Mouse (Mus musculus): ENCODE data around the gene Tatdn2. TPM values are rescaled to one million over a fixed set of nuclear protein-coding genes. Genes with fewer than 3 reads are reported as not detected.

Gene Tatdn2
- polyA plus RNA-seq, 1 experiment from 2014 or later: 1.1 TPM

- no peak overlapping the region for H3K27ac ChIP-seq
- WGBS: 85% methylated on average over 14 of the region's 14 CpGs
- no peaks in the 10 kb centered on the region for H3K36me3 ChIP-seq (replicated peaks)
- no peaks in the 10 kb centered on the region for H3K4me1 ChIP-seq
- no peak overlapping the region for H3K9ac ChIP-seq
- H3K9me3 ChIP-seq: no peaks in the 10 kb centered on the region
- H3K27me3 ChIP-seq (replicated peaks): no peaks in the 10 kb centered on the region
- H3K4me3 ChIP-seq: no peak overlapping the region
- no peak for ATAC-seq (replicated peaks)
- H3K4me2 ChIP-seq: no peak overlapping the region
Measured at GRCm38 (mm10) chr6:113677070-113677734, 19.6 kb upstream of the Tatdn2 start.

GRCm38 (mm10) chr6:113678246-113679012, 18.4 kb upstream of the Tatdn2 start:
- H3K36me3 ChIP-seq (replicated peaks): no peaks in the 10 kb centered on the region
- H3K4me2 ChIP-seq: no peak overlapping the region
- no peak overlapping the region for H3K9ac ChIP-seq
- no peaks in the 10 kb centered on the region for H3K9me3 ChIP-seq
- no peaks in the 10 kb centered on the region for H3K27me3 ChIP-seq (replicated peaks)
- no peak overlapping the region for H3K27ac ChIP-seq
- ATAC-seq (replicated peaks): no peak
- H3K4me3 ChIP-seq: no peak overlapping the region
- WGBS: 73% methylated on average over 14 of the region's 14 CpGs
- H3K4me1 ChIP-seq: no peaks in the 10 kb centered on the region

- no peak overlapping the region for H3K27ac ChIP-seq
- H3K9me3 ChIP-seq: no peaks in the 10 kb centered on the region
- H3K36me3 ChIP-seq (replicated peaks): no peaks in the 10 kb centered on the region
- no peaks in the 10 kb centered on the region for H3K4me1 ChIP-seq
- H3K9ac ChIP-seq: no peak overlapping the region
- no peak overlapping the region for H3K4me2 ChIP-seq
- ATAC-seq (replicated peaks): no peak
- 89% methylated on average over 9 of the region's 9 CpGs for WGBS
- H3K27me3 ChIP-seq (replicated peaks): no peaks in the 10 kb centered on the region
- no peak overlapping the region for H3K4me3 ChIP-seq
Measured at GRCm38 (mm10) chr6:113679993-113680566, 16.8 kb upstream of the Tatdn2 start.

- Histone ChIP-seq H3K4me3 (no peak overlapping the region), H3K27me3 (replicated peaks) (no peaks in the 10 kb centered on the region), H3K9me3 (no peaks in the 10 kb centered on the region), H3K9ac (no peak overlapping the region), H3K27ac (no peak overlapping the region), H3K36me3 (replicated peaks) (no peaks in the 10 kb centered on the region), H3K4me2 (no peak overlapping the region), H3K4me1 (no peaks in the 10 kb centered on the region)
- no peak for ATAC-seq (replicated peaks)
- 16% methylated on average over 4 of the region's 4 CpGs for WGBS
Measured at GRCm38 (mm10) chr6:113681271-113681670, 15.6 kb upstream of the Tatdn2 start.

- Histone ChIP-seq H3K9me3 (no peaks in the 10 kb centered on the region), H3K36me3 (replicated peaks) (no peaks in the 10 kb centered on the region), H3K27ac (no peak overlapping the region), H3K9ac (no peak overlapping the region), H3K27me3 (replicated peaks) (no peaks in the 10 kb centered on the region), H3K4me3 (no peak overlapping the region), H3K4me1 (no peaks in the 10 kb centered on the region), H3K4me2 (no peak overlapping the region)
- ATAC-seq (replicated peaks): no peak
- 88% methylated on average over 10 of the region's 10 CpGs for WGBS
Measured at GRCm38 (mm10) chr6:113683081-113683825, 13.6 kb upstream of the Tatdn2 start.

GRCm38 (mm10) chr6:113686551-113687125, 10.2 kb upstream of the Tatdn2 start:
- H3K36me3 ChIP-seq (replicated peaks): no peaks in the 10 kb centered on the region
- no peak overlapping the region for H3K4me2 ChIP-seq
- H3K4me3 ChIP-seq: no peak overlapping the region
- 37% methylated on average over 8 of the region's 8 CpGs for WGBS
- no peak overlapping the region for H3K27ac ChIP-seq
- H3K27me3 ChIP-seq (replicated peaks): no peaks in the 10 kb centered on the region
- H3K9ac ChIP-seq: no peak overlapping the region
- no peak for ATAC-seq (replicated peaks)
- H3K4me1 ChIP-seq: peaks cover 9% of the 10 kb centered on the region
- no peaks in the 10 kb centered on the region for H3K9me3 ChIP-seq

- no peaks in the 10 kb centered on the region for H3K27me3 ChIP-seq (replicated peaks)
- WGBS: 34% methylated on average over 7 of the region's 7 CpGs
- no peaks in the 10 kb centered on the region for H3K36me3 ChIP-seq (replicated peaks)
- no peak for ATAC-seq (replicated peaks)
- H3K9ac ChIP-seq: no peak overlapping the region
- no peak overlapping the region for H3K27ac ChIP-seq
- H3K4me1 ChIP-seq: peaks cover 9% of the 10 kb centered on the region
- H3K4me2 ChIP-seq: no peak overlapping the region
- no peaks in the 10 kb centered on the region for H3K9me3 ChIP-seq
- no peak overlapping the region for H3K4me3 ChIP-seq
Measured at GRCm38 (mm10) chr6:113690008-113690399, 6.8 kb upstream of the Tatdn2 start.

- H3K9ac ChIP-seq: no peak overlapping the region
- WGBS: 14% methylated on average over 14 of the region's 14 CpGs
- H3K27me3 ChIP-seq (replicated peaks): no peaks in the 10 kb centered on the region
- ATAC-seq (replicated peaks): no peak
- no peak overlapping the region; the same call in 1 of the 2 replicates for H3K4me2 ChIP-seq
- peaks cover 9% of the 10 kb centered on the region for H3K4me1 ChIP-seq
- H3K36me3 ChIP-seq (replicated peaks): no peaks in the 10 kb centered on the region
- H3K4me3 ChIP-seq: no peak overlapping the region
- no peak overlapping the region for H3K27ac ChIP-seq
- H3K9me3 ChIP-seq: no peaks in the 10 kb centered on the region
Measured at GRCm38 (mm10) chr6:113690400-113691083, 6.3 kb upstream of the Tatdn2 start.

- Histone ChIP-seq H3K27ac (no peak overlapping the region), H3K4me3 (no peak overlapping the region), H3K9ac (no peak overlapping the region), H3K36me3 (replicated peaks) (no peaks in the 10 kb centered on the region), H3K4me2 (no peak overlapping the region), H3K27me3 (replicated peaks) (no peaks in the 10 kb centered on the region), H3K4me1 (peaks cover 12% of the 10 kb centered on the region), H3K9me3 (no peaks in the 10 kb centered on the region)
- 83% methylated on average over 4 of the region's 4 CpGs for WGBS
- no peak for ATAC-seq (replicated peaks)
Measured at GRCm38 (mm10) chr6:113691084-113691462, 5.8 kb upstream of the Tatdn2 start.

GRCm38 (mm10) chr6:113692661-113693133, 4.2 kb upstream of the Tatdn2 start:
- H3K4me1 ChIP-seq: peaks cover 17% of the 10 kb centered on the region
- no peak overlapping the region for H3K4me2 ChIP-seq
- no peak overlapping the region for H3K4me3 ChIP-seq
- no peak overlapping the region for H3K27ac ChIP-seq
- ATAC-seq (replicated peaks): no peak
- no peak overlapping the region for H3K9ac ChIP-seq
- H3K9me3 ChIP-seq: no peaks in the 10 kb centered on the region
- 82% methylated on average over 5 of the region's 5 CpGs for WGBS
- no peaks in the 10 kb centered on the region for H3K36me3 ChIP-seq (replicated peaks)
- H3K27me3 ChIP-seq (replicated peaks): no peaks in the 10 kb centered on the region

GRCm38 (mm10) chr6:113693377-113693776, 3.5 kb upstream of the Tatdn2 start:
- no peaks in the 10 kb centered on the region for H3K9me3 ChIP-seq
- ATAC-seq (replicated peaks): no peak

More at GRCm38 (mm10) chr6:113693377-113693776, 3.5 kb upstream of the Tatdn2 start:
- Histone ChIP-seq H3K27me3 (replicated peaks) (no peaks in the 10 kb centered on the region), H3K4me2 (no peak overlapping the region), H3K27ac (no peak overlapping the region), H3K4me3 (no peak overlapping the region), H3K36me3 (replicated peaks) (no peaks in the 10 kb centered on the region), H3K4me1 (peaks cover 24% of the 10 kb centered on the region), H3K9ac (no peak overlapping the region)
- 99% methylated on average over 5 of the region's 5 CpGs for WGBS

All from midbrain, embryonic 15.5 days (tissue).